Comparison of ENCODE assay signal across 12 mouse cellular contexts in genomic region chr5:90952731-90953481, GRCm38 (mm10). TPM values are rescaled to one million over a fixed set of nuclear protein-coding genes. Genes with fewer than 3 reads are reported as not detected.
DNase-seq lines count a peak whose midpoint lies in the region; ATAC-seq and TF ChIP-seq lines count a peak whose summit lies in the region.
"Had no signal": no experiment of that assay in that cellular context is flagged by ENCODE, and none has a peak within 500 bp of the region (broad histone marks: within the 10 kb centered on the region; RNA-seq: fewer than 3 reads in every experiment).

No protein-coding gene starts in this region.

- WGBS in forebrain, embryonic 14.5 days, result 89% methylated on average over 8 of the region's 8 CpGs
- 88% methylated on average over 8 of the region's 8 CpGs for WGBS in forebrain, embryonic 11.5 days
- WGBS in lung, embryonic 14.5 days, result 74% methylated on average over 8 of the region's 8 CpGs

- no peak overlapping the region for H3K9ac ChIP-seq in forebrain, embryonic 14.5 days (ENCODE audit: low read length)
- H3K9ac ChIP-seq in forebrain, embryonic 11.5 days (ENCODE audit: low read length), result no peak overlapping the region
- no peak overlapping the region for H3K9ac ChIP-seq in lung, embryonic 14.5 days
- H3K9ac ChIP-seq: kidney, embryonic 15.5 days; limb, embryonic 13.5 days; neural tube, embryonic 12.5 days had no signal

- DNase-seq in forebrain, embryonic 14.5 days (ENCODE audit: low spot score), result peak; percentile 43
- DNase-seq in forebrain, embryonic 11.5 days (ENCODE audit: low spot score), result no peak
- DNase-seq in lung, embryonic 14.5 days, result peak; percentile 61
- no peak for DNase-seq in lung, postnatal 25 days (ENCODE audit: low spot score)
- DNase-seq in R1 (ENCODE audit: low read depth, low spot score), result peak; percentile 35
- DNase-seq in naive thymus-derived CD4-positive, alpha-beta T cell, adult 2 months (ENCODE audit: low read depth), result peak; percentile 56
- no peak for DNase-seq in layer of hippocampus, postnatal 10 days (ENCODE audit: low spot score in 2 of 2)
- no peak for DNase-seq in frontal cortex, postnatal 25 days (ENCODE audit: low spot score in 2 of 2)

- peaks cover 9% of the 10 kb centered on the region; the same call in 1 of the 2 replicates for H3K36me3 ChIP-seq in forebrain, embryonic 14.5 days (ENCODE audit: control insufficient read depth, insufficient read depth, low read length)
- H3K36me3 ChIP-seq in forebrain, embryonic 11.5 days (ENCODE audit: control insufficient read depth, insufficient read depth, low read length), result no peaks in the 10 kb centered on the region
- no peaks in the 10 kb centered on the region for H3K36me3 ChIP-seq in lung, embryonic 14.5 days (ENCODE audit: insufficient read depth)
- H3K36me3 ChIP-seq: neural tube, embryonic 12.5 days had no signal

- no peak overlapping the region for H3K4me2 ChIP-seq in forebrain, embryonic 14.5 days (ENCODE audit: low read length)
- no peak overlapping the region for H3K4me2 ChIP-seq in forebrain, embryonic 11.5 days (ENCODE audit: low read depth, low read length, severe bottlenecking)
- no peak overlapping the region for H3K4me2 ChIP-seq in lung, embryonic 14.5 days
- H3K4me2 ChIP-seq: heart, embryonic 11.5 days; kidney, embryonic 15.5 days; limb, embryonic 13.5 days; neural tube, embryonic 12.5 days had no signal

- ATAC-seq in forebrain, embryonic 14.5 days, result no peak
- no peak for ATAC-seq in forebrain, embryonic 11.5 days (replicated peaks; ENCODE audit: low FRiP score)
- no peak for ATAC-seq in lung, embryonic 14.5 days (ENCODE audit: insufficient read depth)

- H3K27ac ChIP-seq in forebrain, embryonic 14.5 days (ENCODE audit: low read depth, low read length), result no peak overlapping the region
- no peak overlapping the region for H3K27ac ChIP-seq in forebrain, embryonic 11.5 days (ENCODE audit: low read depth, low read length)
- H3K27ac ChIP-seq in lung, embryonic 14.5 days (ENCODE audit: low read depth), result no peak overlapping the region
- H3K27ac ChIP-seq: kidney, embryonic 15.5 days; limb, embryonic 13.5 days; neural tube, embryonic 12.5 days had no signal

- peak; percentile 27; the same call in 1 of the 2 replicates for TF ChIP-seq CTCF in lung, embryonic 14.5 days (IDR thresholded peaks at IDR 0.05; ENCODE audit: low read depth)

- H3K9me3 ChIP-seq in forebrain, embryonic 14.5 days (replicated peaks; ENCODE audit: control insufficient read depth, low read length), result no peaks in the 10 kb centered on the region
- no peaks in the 10 kb centered on the region for H3K9me3 ChIP-seq in forebrain, embryonic 11.5 days (ENCODE audit: control insufficient read depth, low read length)
- no peaks in the 10 kb centered on the region for H3K9me3 ChIP-seq in lung, embryonic 14.5 days (ENCODE audit: low read depth, low read length)
- H3K9me3 ChIP-seq: kidney, embryonic 15.5 days; limb, embryonic 13.5 days; neural tube, embryonic 12.5 days had no signal

- no peaks in the 10 kb centered on the region for H3K4me1 ChIP-seq in forebrain, embryonic 14.5 days (ENCODE audit: control insufficient read depth, insufficient read depth, low read length)
- no peaks in the 10 kb centered on the region for H3K4me1 ChIP-seq in forebrain, embryonic 11.5 days (replicated peaks; ENCODE audit: control insufficient read depth, insufficient read depth, low read length)
- H3K4me1 ChIP-seq in lung, embryonic 14.5 days (ENCODE audit: insufficient read depth), result no peaks in the 10 kb centered on the region
- H3K4me1 ChIP-seq: kidney, embryonic 15.5 days; limb, embryonic 13.5 days; neural tube, embryonic 12.5 days had no signal

- H3K4me3 ChIP-seq in forebrain, embryonic 14.5 days (ENCODE audit: low read depth, low read length), result no peak overlapping the region
- no peak overlapping the region for H3K4me3 ChIP-seq in forebrain, embryonic 11.5 days (ENCODE audit: low read depth, low read length)
- no peak overlapping the region for H3K4me3 ChIP-seq in lung, embryonic 14.5 days (ENCODE audit: low read depth, low read length)
- H3K4me3 ChIP-seq: kidney, embryonic 15.5 days; limb, embryonic 13.5 days; neural tube, embryonic 12.5 days had no signal

- H3K27me3 ChIP-seq in forebrain, embryonic 14.5 days (replicated peaks; ENCODE audit: control insufficient read depth, insufficient read depth, low read length), result no peaks in the 10 kb centered on the region
- no peaks in the 10 kb centered on the region for H3K27me3 ChIP-seq in forebrain, embryonic 11.5 days (ENCODE audit: control insufficient read depth, insufficient read depth, low read length)
- no peaks in the 10 kb centered on the region for H3K27me3 ChIP-seq in lung, embryonic 14.5 days (ENCODE audit: insufficient read depth, low read length)
- H3K27me3 ChIP-seq: kidney, embryonic 15.5 days; limb, embryonic 13.5 days; neural tube, embryonic 12.5 days had no signal

RNA-seq across cellular contexts. Expression of gene Mthfd2l, which starts 22.0 kb away (rescaled TPM):
- 71.9 and 86.0 TPM in 2 replicates for polyA plus RNA-seq in forebrain, embryonic 14.5 days (2014; fragmentation: Nextera tagmentation; extraction: Ambion mirVana)
- 78.3 and 85.0 TPM in 2 replicates for polyA plus RNA-seq in forebrain, embryonic 11.5 days (2014; fragmentation: Nextera tagmentation; extraction: Ambion mirVana)
- 49.9 and 51.2 TPM in 2 replicates for polyA plus RNA-seq in lung, embryonic 14.5 days (2014; fragmentation: Nextera tagmentation; extraction: Ambion mirVana)
- 10 to 100 TPM; 17.7 to 20.9 TPM for total RNA-seq in layer of hippocampus, postnatal 10 days (2021)

RNA-seq across cellular contexts. Expression of gene Cxcl2, which starts 49.2 kb away (rescaled TPM):
- polyA plus RNA-seq in forebrain, embryonic 14.5 days (2014; fragmentation: Nextera tagmentation; extraction: Ambion mirVana), result not detected in 2 replicates
- polyA plus RNA-seq in forebrain, embryonic 11.5 days (2014; fragmentation: Nextera tagmentation; extraction: Ambion mirVana), result not detected in 2 replicates
- polyA plus RNA-seq in lung, embryonic 14.5 days (2014; fragmentation: Nextera tagmentation; extraction: Ambion mirVana), result not detected in 2 replicates
- not detected for total RNA-seq in layer of hippocampus, postnatal 10 days (2021)
- polyA plus RNA-seq: heart, embryonic 11.5 days; kidney, embryonic 15.5 days; neural tube, embryonic 12.5 days had no signal

Comparison
In these comparisons a context has a peak if more than half of its experiments do, and no peak if none do; other contexts are left out.
1. DNase-seq: peak in forebrain, embryonic 14.5 days (single experiment), lung, embryonic 14.5 days (single experiment), R1 (single experiment) and naive thymus-derived CD4-positive, alpha-beta T cell, adult 2 months (single experiment); none in forebrain, embryonic 11.5 days (single experiment), lung, postnatal 25 days (single experiment), layer of hippocampus, postnatal 10 days (0 of 2) and frontal cortex, postnatal 25 days (0 of 2).